Mouse (Mus musculus) erythroblast, embryonic 14.5 days (primary cell): ENCODE measurements around the gene Gtf2h1.

ENCODE experiments used
- GATA1 ChIP-seq: IDR thresholded peaks from 2 replicates; pipeline ENCODE4 v1.6.1; 2012; ENCODE audit warnings: low read length, inconsistent platforms, mixed read lengths
- TAL1 ChIP-seq: IDR thresholded peaks from 3 replicates; pipeline ENCODE4 v1.6.1; 2012; ENCODE audit warnings: low read length, inconsistent platforms, mixed read lengths

GRCm38 (mm10) chr7:46761049-46761795 is 34.7 kb upstream of the Gtf2h1 start:
- no peak for TF ChIP-seq TAL1
- no peak for TF ChIP-seq GATA1
